Mouse (Mus musculus) bone marrow, adult 2 months (tissue): ENCODE measurements around the gene Smurf2.

Experiments used
- CTCF ChIP-seq: fragments of 200-500 bp; IDR thresholded peaks from 2 replicates; pipeline ENCODE4 v1.5.1; 2011; ENCODE audit warnings: low read length, control low read depth; ENCODE audit not compliant: control insufficient read depth, insufficient read depth
- POLR2A ChIP-seq: fragments of 200-500 bp; IDR thresholded peaks from 2 replicates; pipeline ENCODE4 v1.6.1; 2011; ENCODE audit warnings: low read depth, mild to moderate bottlenecking, control low read depth, low read length, borderline replicate concordance; ENCODE audit not compliant: control insufficient read depth

GRCm38 (mm10) chr11:106851438-106851837 lies 69.1 kb downstream of the Smurf2 start:
- TF ChIP-seq CTCF (no peak), POLR2A (no peak)
